Mouse (Mus musculus): ENCODE data around the gene Ceacam15. TPM values are rescaled to one million over a fixed set of nuclear protein-coding genes. Genes with fewer than 3 reads are reported as not detected.
"Not testable (repeated sequence)": the region's sequence is repeated elsewhere in the genome, so short reads cannot be mapped to it uniquely, and the experiment has no call there.

Ceacam15 gene
- not detected in 2 replicates for polyA plus RNA-seq (2011; ENCODE audit: insufficient read length, low read depth, missing spikeins)

- no peaks in the 10 kb centered on the region for H3K4me1 ChIP-seq (ENCODE audit: control insufficient read depth, insufficient read depth, low read length)
- H3K4me3 ChIP-seq (ENCODE audit: insufficient read depth, low read length) = no peak within 1 kb of the TSS
- H3K27ac ChIP-seq (ENCODE audit: insufficient read depth, low read length) = no peak within 1 kb of the TSS
- TF ChIP-seq CTCF (IDR thresholded peaks at IDR 0.05; ENCODE audit: borderline replicate concordance, insufficient read depth, low read length) = no peak
- TF ChIP-seq POLR2A (IDR thresholded peaks at IDR 0.05; ENCODE audit: low read depth, low read length) = no peak
These were observed at the start of gene Ceacam15 for GRCm38 (mm10) chr7:16675605-16676004. Gene Ceacam15, minus strand, starts transcription at chr7:16675705.

GRCm38 (mm10) chr7:16722490-16722889, 47.0 kb upstream of the Ceacam15 start:
- not testable (repeated sequence) for H3K27ac ChIP-seq (ENCODE audit: insufficient read depth, low read length); H3K4me1 ChIP-seq (ENCODE audit: control insufficient read depth, insufficient read depth, low read length); H3K4me3 ChIP-seq (ENCODE audit: insufficient read depth, low read length)

- H3K4me3 ChIP-seq (ENCODE audit: insufficient read depth, low read length) = no peak within 1 kb of the TSS
- TF ChIP-seq CTCF (IDR thresholded peaks at IDR 0.05; ENCODE audit: borderline replicate concordance, insufficient read depth, low read length) (no peak), POLR2A (IDR thresholded peaks at IDR 0.05; ENCODE audit: low read depth, low read length) (no peak)
- no peak within 1 kb of the TSS for H3K27ac ChIP-seq (ENCODE audit: insufficient read depth, low read length)
- no peaks in the 10 kb centered on the region for H3K4me1 ChIP-seq (ENCODE audit: control insufficient read depth, insufficient read depth, low read length)
These were observed 46.1 kb upstream of the Ceacam15 start, which contains the start of gene Ceacam9 for GRCm38 (mm10) chr7:16721629-16722028. Gene Ceacam9, plus strand, starts transcription at chr7:16721929.

- H3K27ac ChIP-seq (ENCODE audit: insufficient read depth, low read length); H3K4me3 ChIP-seq (ENCODE audit: insufficient read depth, low read length); H3K4me1 ChIP-seq (ENCODE audit: control insufficient read depth, insufficient read depth, low read length): not testable (repeated sequence)
These were observed 41.1 kb upstream of the Ceacam15 start for GRCm38 (mm10) chr7:16716456-16717152.

GRCm38 (mm10) chr7:16712633-16713415, 37.3 kb upstream of the Ceacam15 start:
- Histone ChIP-seq H3K4me3 (ENCODE audit: insufficient read depth, low read length) (no peak overlapping the region), H3K4me1 (ENCODE audit: control insufficient read depth, insufficient read depth, low read length) (no peaks in the 10 kb centered on the region; the same call in 1 of the 2 replicates), H3K27ac (ENCODE audit: insufficient read depth, low read length) (no peak overlapping the region)
- no peak for TF ChIP-seq CTCF (IDR thresholded peaks at IDR 0.05; ENCODE audit: borderline replicate concordance, insufficient read depth, low read length)
- TF ChIP-seq POLR2A (IDR thresholded peaks at IDR 0.05; ENCODE audit: low read depth, low read length) = no peak

GRCm38 (mm10) chr7:16710604-16711003, 35.1 kb upstream of the Ceacam15 start:
- Histone ChIP-seq H3K27ac (ENCODE audit: insufficient read depth, low read length) (no peak overlapping the region), H3K4me1 (ENCODE audit: control insufficient read depth, insufficient read depth, low read length) (peaks cover 9% of the 10 kb centered on the region), H3K4me3 (ENCODE audit: insufficient read depth, low read length) (no peak overlapping the region)
- TF ChIP-seq CTCF (IDR thresholded peaks at IDR 0.05; ENCODE audit: borderline replicate concordance, insufficient read depth, low read length) = no peak
- no peak for TF ChIP-seq POLR2A (IDR thresholded peaks at IDR 0.05; ENCODE audit: low read depth, low read length)

GRCm38 (mm10) chr7:16708244-16708643, 32.7 kb upstream of the Ceacam15 start:
- no peak overlapping the region for H3K27ac ChIP-seq (ENCODE audit: insufficient read depth, low read length)
- H3K4me3 ChIP-seq (ENCODE audit: insufficient read depth, low read length) = no peak overlapping the region
- TF ChIP-seq POLR2A (IDR thresholded peaks at IDR 0.05; ENCODE audit: low read depth, low read length) = no peak
- TF ChIP-seq CTCF (IDR thresholded peaks at IDR 0.05; ENCODE audit: borderline replicate concordance, insufficient read depth, low read length) = no peak
- H3K4me1 ChIP-seq (ENCODE audit: control insufficient read depth, insufficient read depth, low read length) = peaks cover 9% of the 10 kb centered on the region

- Histone ChIP-seq H3K4me3 (ENCODE audit: insufficient read depth, low read length) (no peak overlapping the region), H3K4me1 (ENCODE audit: control insufficient read depth, insufficient read depth, low read length) (peaks cover 9% of the 10 kb centered on the region), H3K27ac (ENCODE audit: insufficient read depth, low read length) (no peak overlapping the region)
- TF ChIP-seq CTCF (IDR thresholded peaks at IDR 0.05; ENCODE audit: borderline replicate concordance, insufficient read depth, low read length) (no peak), POLR2A (IDR thresholded peaks at IDR 0.05; ENCODE audit: low read depth, low read length) (no peak)
These were observed 30.9 kb upstream of the Ceacam15 start for GRCm38 (mm10) chr7:16706385-16706784.

- Histone ChIP-seq H3K4me3 (ENCODE audit: insufficient read depth, low read length) (no peak overlapping the region), H3K4me1 (ENCODE audit: control insufficient read depth, insufficient read depth, low read length) (no peaks in the 10 kb centered on the region), H3K27ac (ENCODE audit: insufficient read depth, low read length) (no peak overlapping the region)
- TF ChIP-seq POLR2A (IDR thresholded peaks at IDR 0.05; ENCODE audit: low read depth, low read length) = no peak
- TF ChIP-seq CTCF (IDR thresholded peaks at IDR 0.05; ENCODE audit: borderline replicate concordance, insufficient read depth, low read length) = no peak
These were observed 25.1 kb upstream of the Ceacam15 start for GRCm38 (mm10) chr7:16700583-16700982.

GRCm38 (mm10) chr7:16699042-16699441, 23.5 kb upstream of the Ceacam15 start:
- no peak overlapping the region for H3K27ac ChIP-seq (ENCODE audit: insufficient read depth, low read length)
- peak; percentile 43; the same call in 1 of the 2 replicates for TF ChIP-seq CTCF (IDR thresholded peaks at IDR 0.05; ENCODE audit: borderline replicate concordance, insufficient read depth, low read length)
- no peak for TF ChIP-seq POLR2A (IDR thresholded peaks at IDR 0.05; ENCODE audit: low read depth, low read length)
- no peaks in the 10 kb centered on the region for H3K4me1 ChIP-seq (ENCODE audit: control insufficient read depth, insufficient read depth, low read length)
- no peak overlapping the region for H3K4me3 ChIP-seq (ENCODE audit: insufficient read depth, low read length)

Data from embryonic fibroblast, embryonic 13.5 days (primary cell).